Mouse (Mus musculus): Measurements from ENCODE around the gene Gtf3c1.

Gene Gtf3c1

GRCm38 (mm10) chr7:125702791-125703190 lies 4.8 kb downstream of the Gtf3c1 start:
- no peak for DNase-seq

- DNase-seq, result no peak
Measured at GRCm38 (mm10) chr7:125694056-125694455, 13.5 kb downstream of the Gtf3c1 start.

- no peak for DNase-seq
Measured at GRCm38 (mm10) chr7:125690516-125690915, 17.1 kb downstream of the Gtf3c1 start.

- DNase-seq, result no peak
Measured at GRCm38 (mm10) chr7:125679936-125680335, 27.6 kb downstream of the Gtf3c1 start.

GRCm38 (mm10) chr7:125678756-125679155 lies 28.8 kb downstream of the Gtf3c1 start:
- DNase-seq, result peak; percentile 48

GRCm38 (mm10) chr7:125674916-125675315 lies 32.7 kb downstream of the Gtf3c1 start:
- DNase-seq, result peak; percentile 73

GRCm38 (mm10) chr7:125671396-125671795 lies 36.2 kb downstream of the Gtf3c1 start:
- DNase-seq, result no peak

GRCm38 (mm10) chr7:125670865-125671264 lies 36.7 kb downstream of the Gtf3c1 start:
- DNase-seq, result no peak

- no peak for DNase-seq
Measured at GRCm38 (mm10) chr7:125663654-125664053, 43.9 kb downstream of the Gtf3c1 start.

GRCm38 (mm10) chr7:125657511-125657910 lies 50.1 kb downstream of the Gtf3c1 start:
- DNase-seq, result no peak

GRCm38 (mm10) chr7:125649013-125649412 lies 58.6 kb downstream of the Gtf3c1 start:
- no peak for DNase-seq

GRCm38 (mm10) chr7:125645413-125645812 lies 62.2 kb downstream of the Gtf3c1 start:
- DNase-seq, result no peak

- peak; percentile 70 for DNase-seq
Measured at GRCm38 (mm10) chr7:125643880-125644279, 63.7 kb downstream of the Gtf3c1 start.

GRCm38 (mm10) chr7:125638870-125639386 lies 68.7 kb downstream of the Gtf3c1 start:
- peak; percentile 78 for DNase-seq

- DNase-seq, result no peak
Measured at GRCm38 (mm10) chr7:125638376-125638775, 69.2 kb downstream of the Gtf3c1 start.

GRCm38 (mm10) chr7:125637220-125638140 lies 70.1 kb downstream of the Gtf3c1 start:
- DNase-seq, result no peak

- no peak for DNase-seq
Measured at GRCm38 (mm10) chr7:125630989-125631388, 76.6 kb downstream of the Gtf3c1 start.

GRCm38 (mm10) chr7:125630317-125630716 lies 77.3 kb downstream of the Gtf3c1 start:
- DNase-seq, result peak; percentile 39

GRCm38 (mm10) chr7:125625829-125626228 lies 81.8 kb downstream of the Gtf3c1 start:
- no peak for DNase-seq

GRCm38 (mm10) chr7:125625219-125625618 lies 82.4 kb downstream of the Gtf3c1 start:
- no peak for DNase-seq

GRCm38 (mm10) chr7:125622741-125623685 lies 84.6 kb downstream of the Gtf3c1 start:
- DNase-seq, result no peak

GRCm38 (mm10) chr7:125620077-125620476 lies 87.5 kb downstream of the Gtf3c1 start:
- no peak for DNase-seq

GRCm38 (mm10) chr7:125618016-125618415 lies 89.6 kb downstream of the Gtf3c1 start:
- no peak for DNase-seq

Measured in kidney, postnatal 10 days (tissue).